Mouse (Mus musculus) lung, postnatal 0 days (tissue): ENCODE results near the gene Iqcf5. TPM values are rescaled to one million over a fixed set of nuclear protein-coding genes. Genes with fewer than 3 reads are reported as not detected.

ENCODE experiments used
- ATAC-seq: fragments of 200-750 bp; cut with Nextera tagmentation; 2 replicates; pipeline ENCODE4 v1.8.0; 2017; ENCODE audit warnings: moderate library complexity
- DNase-seq: peaks from one replicate; pipeline ENCODE4 v3.0.0-alpha.2; 2016; ENCODE audit warnings: low spot score
- H3K27ac ChIP-seq: fragments of 300-500 bp; sonication (generic); 2 replicates; pipeline ENCODE4 v1.5.1; 2014; ENCODE audit warnings: antibody characterized with exemption, mild to moderate bottlenecking, low read length, mixed read lengths
- H3K27me3 ChIP-seq: fragments of 300-500 bp; sonication (generic); replicated peaks from 2 replicates; pipeline ENCODE4 v1.6.1; 2014; ENCODE audit warnings: low read length, mixed read lengths; ENCODE audit not compliant: insufficient read depth
- H3K36me3 ChIP-seq: fragments of 300-500 bp; sonication (generic); 2 replicates; pipeline ENCODE4 v1.6.1; 2014; ENCODE audit warnings: low read length, mixed read lengths; ENCODE audit not compliant: insufficient read depth
- H3K4me1 ChIP-seq: fragments of 300-500 bp; sonication (generic); 2 replicates; pipeline ENCODE4 v1.6.1; 2014; ENCODE audit warnings: antibody characterized with exemption, low read depth, low read length, mixed read lengths; ENCODE audit not compliant: insufficient read depth
- H3K4me2 ChIP-seq: fragments of 300-500 bp; sonication (generic); replicated peaks from 2 replicates; pipeline ENCODE4 v1.6.1; 2014; ENCODE audit warnings: low read depth, mild to moderate bottlenecking, low read length, moderate library complexity, mixed read lengths
- H3K4me3 ChIP-seq: fragments of 300-500 bp; sonication (generic); 2 replicates; pipeline ENCODE4 v1.5.1; 2014; ENCODE audit warnings: low read depth, low read length
- H3K9ac ChIP-seq: fragments of 300-500 bp; sonication (generic); replicated peaks from 2 replicates; pipeline ENCODE4 v1.6.1; 2014; ENCODE audit warnings: low read depth, mild to moderate bottlenecking
- H3K9me3 ChIP-seq: fragments of 300-500 bp; sonication (generic); 2 replicates; pipeline ENCODE4 v1.6.1; 2016; ENCODE audit warnings: low read length, mixed read lengths
- CTCF ChIP-seq: IDR thresholded peaks from 2 replicates; pipeline ENCODE4 v1.5.1; 2016; ENCODE audit warnings: antibody characterized with exemption, mild to moderate bottlenecking
- EP300 ChIP-seq: IDR thresholded peaks from 2 replicates; pipeline ENCODE4 v1.6.1; 2016; ENCODE audit warnings: antibody characterized with exemption, mild to moderate bottlenecking, control low read depth
- WGBS: fragments of 180-500 bp; shearing (Covaris S2); extraction: QIAGEN DNeasy Blood & Tissue Kit; methylation state at CpG from one replicate; pipeline ENCODE4 v1.1.7; 2014; 5-methylcytosine and 5-hydroxymethylcytosine counted together
- polyA plus RNA-seq: library from polyadenylated mRNA; unstranded; fragments of >200 nt; fragmentation: Nextera tagmentation; extraction: Ambion mirVana; gene quantifications from 2 replicates; pipeline ENCODE4 v1.2.1, GENCODE M21; 2015

Iqcf5 gene
- polyA plus RNA-seq, 1 experiment from 2014 or later: not detected

DNA sequence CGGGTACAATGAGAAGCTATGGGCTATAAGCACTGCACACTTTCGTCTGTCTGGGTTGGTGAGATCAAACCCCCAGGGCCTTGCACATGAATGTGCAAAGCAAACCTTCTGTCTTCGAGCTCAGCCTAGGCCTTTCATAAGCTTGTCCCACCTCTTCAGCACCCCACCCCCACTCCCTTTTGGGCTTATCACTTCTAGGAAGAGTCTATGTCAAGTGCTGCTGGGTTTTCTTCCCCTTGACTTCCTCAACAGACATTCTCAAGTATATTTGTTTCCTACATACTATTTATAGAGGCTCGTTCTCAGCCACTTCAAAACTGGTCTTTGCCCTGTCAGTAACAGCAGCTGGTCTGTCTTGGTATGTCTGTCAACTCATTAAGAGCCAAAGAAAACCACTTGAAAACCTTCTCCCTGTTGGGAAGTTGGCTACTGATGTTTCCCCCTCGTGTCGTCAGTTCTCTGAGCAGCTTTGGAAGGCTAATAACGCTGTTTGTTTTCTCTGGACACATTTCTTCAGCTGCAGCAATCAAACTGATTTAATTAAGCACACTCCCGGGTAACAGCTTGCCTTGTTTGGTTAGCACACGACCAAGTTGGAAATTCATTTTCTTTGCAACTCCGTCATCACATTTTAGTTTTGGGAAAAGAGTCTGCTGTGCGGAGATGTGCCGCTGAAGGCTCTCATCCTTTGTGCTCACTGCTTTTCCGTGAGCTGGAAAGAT is 1.5 kb upstream of the Iqcf5 start:
- peak; percentile 80 for ATAC-seq

GRCm38 (mm10) chr9:106513566-106513965 is 807 bp upstream of the Iqcf5 start:
- H3K4me1 ChIP-seq: no peaks in the 10 kb centered on the region
- no peak overlapping the region for H3K27ac ChIP-seq
- H3K9ac ChIP-seq: no peak overlapping the region
- TF ChIP-seq CTCF (no peak), EP300 (no peak)
- no peak overlapping the region for H3K4me3 ChIP-seq
- no peaks in the 10 kb centered on the region for H3K36me3 ChIP-seq
- H3K27me3 ChIP-seq: no peaks in the 10 kb centered on the region
- no peaks in the 10 kb centered on the region for H3K9me3 ChIP-seq
- H3K4me2 ChIP-seq: no peak overlapping the region
- ATAC-seq: no peak
- WGBS: 73% methylated on average over 6 of the region's 6 CpGs
- DNase-seq: no peak

More for the DNA sequence above, 1.5 kb upstream of the Iqcf5 start:
- 31% methylated on average over 13 of the region's 13 CpGs for WGBS
- Histone ChIP-seq H3K9ac (no peak overlapping the region), H3K9me3 (no peaks in the 10 kb centered on the region), H3K36me3 (no peaks in the 10 kb centered on the region), H3K4me1 (no peaks in the 10 kb centered on the region), H3K27ac (no peak overlapping the region), H3K4me3 (no peak overlapping the region), H3K27me3 (no peaks in the 10 kb centered on the region), H3K4me2 (no peak overlapping the region)
- DNase-seq: peak; percentile 69
- TF ChIP-seq CTCF (no peak), EP300 (peak; percentile 13; the same call in 1 of the 2 replicates)

- no peak overlapping the region for H3K27ac ChIP-seq
- no peaks in the 10 kb centered on the region for H3K9me3 ChIP-seq
- ATAC-seq (no peak), DNase-seq (no peak)
- no peak overlapping the region for H3K4me2 ChIP-seq
- no peaks in the 10 kb centered on the region for H3K36me3 ChIP-seq
- H3K4me1 ChIP-seq: no peaks in the 10 kb centered on the region
- 46% methylated on average over 2 of the region's 2 CpGs for WGBS
- no peaks in the 10 kb centered on the region for H3K27me3 ChIP-seq
- no peak overlapping the region for H3K9ac ChIP-seq
- no peak overlapping the region for H3K4me3 ChIP-seq
- no peak for TF ChIP-seq CTCF
- no peak for TF ChIP-seq EP300
These were observed 5.1 kb downstream of the Iqcf5 start for GRCm38 (mm10) chr9:106519433-106519832.

- Histone ChIP-seq H3K4me2 (no peak overlapping the region), H3K36me3 (no peaks in the 10 kb centered on the region), H3K4me1 (no peaks in the 10 kb centered on the region)
These were observed 5.5 kb downstream of the Iqcf5 start for GRCm38 (mm10) chr9:106519909-106520308.

GRCm38 (mm10) chr9:106531833-106532232 is 17.5 kb downstream of the Iqcf5 start:
- no peak overlapping the region for H3K9ac ChIP-seq
- DNase-seq: peak; percentile 27

More at GRCm38 (mm10) chr9:106519909-106520308, 5.5 kb downstream of the Iqcf5 start:
- Histone ChIP-seq H3K9ac (no peak overlapping the region), H3K4me3 (no peak overlapping the region), H3K27me3 (no peaks in the 10 kb centered on the region), H3K9me3 (no peaks in the 10 kb centered on the region), H3K27ac (no peak overlapping the region)
- TF ChIP-seq CTCF: no peak
- no peak for TF ChIP-seq EP300
- WGBS: 52% methylated on average over 8 of the region's 8 CpGs
- ATAC-seq (no peak), DNase-seq (no peak)

DNA sequence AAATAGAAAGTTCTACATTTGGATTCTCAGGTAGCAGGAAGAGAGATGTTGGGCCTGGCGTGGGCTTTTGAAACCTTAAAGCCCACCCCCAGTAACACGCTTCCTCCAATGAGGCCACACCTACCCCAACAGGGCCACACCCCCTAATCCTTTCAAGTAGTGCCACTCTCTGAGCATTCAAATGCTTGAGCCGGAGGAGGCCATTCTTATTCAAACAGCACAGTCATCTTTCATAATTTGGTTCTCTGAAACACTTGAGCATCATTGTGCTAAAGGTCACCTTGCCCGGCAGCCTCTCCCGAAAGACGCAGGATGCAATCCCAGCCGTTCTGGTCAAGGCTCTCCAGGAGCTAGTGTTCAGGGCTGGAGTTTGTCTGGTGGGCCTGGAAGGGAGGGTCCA is 19.9 kb downstream of the Iqcf5 start:
- H3K36me3 ChIP-seq: no peaks in the 10 kb centered on the region
- DNase-seq (no peak), ATAC-seq (no peak)
- no peak overlapping the region for H3K27ac ChIP-seq
- no peak overlapping the region for H3K4me2 ChIP-seq
- TF ChIP-seq EP300: no peak
- no peak for TF ChIP-seq CTCF
- no peak overlapping the region for H3K4me3 ChIP-seq
- no peaks in the 10 kb centered on the region for H3K9me3 ChIP-seq
- no peak overlapping the region for H3K9ac ChIP-seq
- 88% methylated on average over 7 of the region's 7 CpGs for WGBS
- no peaks in the 10 kb centered on the region for H3K27me3 ChIP-seq
- no peaks in the 10 kb centered on the region for H3K4me1 ChIP-seq

More at GRCm38 (mm10) chr9:106531833-106532232, 17.5 kb downstream of the Iqcf5 start:
- H3K27me3 ChIP-seq: no peaks in the 10 kb centered on the region
- whole genome bisulfite sequencing: 27% methylated on average over 3 of the region's 3 CpGs
- TF ChIP-seq EP300: no peak
- peak; percentile 90 for TF ChIP-seq CTCF
- no peak for ATAC-seq
- H3K9me3 ChIP-seq: no peaks in the 10 kb centered on the region
- no peaks in the 10 kb centered on the region for H3K4me1 ChIP-seq
- H3K36me3 ChIP-seq: no peaks in the 10 kb centered on the region
- H3K27ac ChIP-seq: no peak overlapping the region
- H3K4me2 ChIP-seq: no peak overlapping the region
- H3K4me3 ChIP-seq: no peak overlapping the region
